Mouse (Mus musculus) spleen, adult 2 months (tissue): ENCODE measurements around the gene Gm17490. TPM values are rescaled to one million over a fixed set of nuclear protein-coding genes. Genes with fewer than 3 reads are reported as not detected.
A peak's percentile ranks its signal among the peaks of the same experiment; 100 is the strongest.

ENCODE experiments used
- DNase-seq, 2 experiments: peaks; one replicate each; pipeline versions ENCODE4 v3.0.0 to v3.0.0-alpha.2; 2012 to 2021; ENCODE audit warnings: low spot score in 2 of 2, low read depth in 1 of 2
- H3K27ac ChIP-seq: fragments of 200-500 bp; 2 replicates; pipeline ENCODE4 v1.5.1; 2012; ENCODE audit warnings: low read length, inconsistent platforms; ENCODE audit not compliant: insufficient read depth
- H3K27me3 ChIP-seq: fragments of 200-500 bp; 2 replicates; pipeline ENCODE4 v1.6.1; 2012; ENCODE audit warnings: mild to moderate bottlenecking, moderate library complexity, low read length, inconsistent platforms; ENCODE audit not compliant: control insufficient read depth, insufficient read depth
- H3K36me3 ChIP-seq: fragments of 200-500 bp; 2 replicates; pipeline ENCODE4 v1.6.1; 2012; ENCODE audit warnings: mild to moderate bottlenecking, low read length, inconsistent platforms; ENCODE audit not compliant: control insufficient read depth, insufficient read depth
- H3K4me1 ChIP-seq: fragments of 200-500 bp; 2 replicates; pipeline ENCODE4 v1.6.1; 2011; ENCODE audit warnings: inconsistent platforms; ENCODE audit not compliant: control insufficient read depth, insufficient read depth, insufficient read length
- H3K4me3 ChIP-seq: fragments of 200-500 bp; 2 replicates; pipeline ENCODE4 v1.5.1; 2011; ENCODE audit warnings: mild to moderate bottlenecking, inconsistent platforms; ENCODE audit not compliant: insufficient read depth, insufficient read length; ENCODE audit errors: extremely low read depth
- CTCF ChIP-seq: fragments of 200-500 bp; IDR thresholded peaks from 2 replicates; pipeline ENCODE4 v1.5.1; 2011; ENCODE audit warnings: mild to moderate bottlenecking, inconsistent platforms; ENCODE audit not compliant: insufficient read depth, insufficient read length, insufficient replicate concordance; ENCODE audit errors: extremely low read depth
- POLR2A ChIP-seq: fragments of 200-500 bp; IDR thresholded peaks from 2 replicates; pipeline ENCODE4 v1.6.1; 2011; ENCODE audit warnings: low read depth, low read length, inconsistent platforms
- WGBS: fragments of 180-500 bp; shearing (Covaris S2); methylation state at CpG from one replicate; pipeline ENCODE4 v1.1.7; 2018; 5-methylcytosine and 5-hydroxymethylcytosine counted together
- polyA plus RNA-seq: library from polyadenylated mRNA; depleted of rRNA; stranded (reverse); fragments of >200 nt; gene quantifications from 2 replicates; pipeline ENCODE4 v1.2.3, GENCODE M21; 2012; rRNA removed

Gene Gm17490
- polyA plus RNA-seq: not detected in 2 replicates

GRCm38 (mm10) chr2:11625890-11626289 is at the start of gene Gm17490:
Gene Gm17490 (minus strand): TSS chr2:11626264.
- Histone ChIP-seq H3K36me3 (no peaks in the 10 kb centered on the region), H3K27me3 (no peaks in the 10 kb centered on the region), H3K4me1 (no peaks in the 10 kb centered on the region; the same call in 1 of the 2 replicates), H3K4me3 (no peak within 1 kb of the TSS), H3K27ac (no peak within 1 kb of the TSS)
- WGBS: 93% methylated on average over 5 of the region's 5 CpGs
- DNase-seq: no peak
- TF ChIP-seq CTCF (no peak), POLR2A (no peak)

- Histone ChIP-seq H3K27me3 (no peaks in the 10 kb centered on the region), H3K4me3 (no peak overlapping the region), H3K36me3 (no peaks in the 10 kb centered on the region), H3K27ac (no peak overlapping the region), H3K4me1 (no peaks in the 10 kb centered on the region)
- peak; percentile 36; the same call in 1 of the 2 replicates for TF ChIP-seq CTCF
- TF ChIP-seq POLR2A: no peak
- peak in 1 of 2 experiments; percentile 41 for DNase-seq
- 24% methylated on average over 3 of the region's 3 CpGs for WGBS
Observed at GRCm38 (mm10) chr2:11672144-11672543, 46.1 kb upstream of the Gm17490 start.

GRCm38 (mm10) chr2:11665326-11665725 is 39.3 kb upstream of the Gm17490 start:
- WGBS: 86% methylated on average over 3 of the region's 3 CpGs
- H3K4me3 ChIP-seq: no peak overlapping the region
- H3K27ac ChIP-seq: no peak overlapping the region
- DNase-seq: no peak
- no peaks in the 10 kb centered on the region for H3K27me3 ChIP-seq
- TF ChIP-seq POLR2A (no peak), CTCF (no peak)
- no peaks in the 10 kb centered on the region for H3K36me3 ChIP-seq
- H3K4me1 ChIP-seq: peaks cover 12% of the 10 kb centered on the region; the same call in 1 of the 2 replicates

GRCm38 (mm10) chr2:11664806-11665205 is 38.7 kb upstream of the Gm17490 start:
- no peaks in the 10 kb centered on the region for H3K27me3 ChIP-seq
- TF ChIP-seq CTCF (no peak), POLR2A (no peak)
- no peak overlapping the region for H3K4me3 ChIP-seq
- WGBS: 85% methylated on average over 4 of the region's 4 CpGs
- DNase-seq: no peak
- H3K27ac ChIP-seq: no peak overlapping the region
- no peaks in the 10 kb centered on the region for H3K36me3 ChIP-seq
- H3K4me1 ChIP-seq: peaks cover 12% of the 10 kb centered on the region; the same call in 1 of the 2 replicates

GRCm38 (mm10) chr2:11664367-11664766 is 38.3 kb upstream of the Gm17490 start:
- Histone ChIP-seq H3K27ac (no peak overlapping the region), H3K4me1 (peaks cover 16% of the 10 kb centered on the region; the same call in 1 of the 2 replicates), H3K4me3 (peak overlapping the region; percentile 18; the same call in 1 of the 2 replicates), H3K36me3 (no peaks in the 10 kb centered on the region), H3K27me3 (no peaks in the 10 kb centered on the region)
- no peak for TF ChIP-seq CTCF
- no peak for TF ChIP-seq POLR2A
- 60% methylated on average over 6 of the region's 6 CpGs for WGBS
- DNase-seq: peak in 1 of 2 experiments; percentile 56

GRCm38 (mm10) chr2:11663961-11664360 is 37.9 kb upstream of the Gm17490 start:
- peak; percentile 78; the same call in 1 of the 2 replicates for TF ChIP-seq CTCF
- TF ChIP-seq POLR2A: no peak
- no peaks in the 10 kb centered on the region for H3K36me3 ChIP-seq
- peak; percentile 82 to 89 for DNase-seq
- no peak overlapping the region for H3K4me3 ChIP-seq
- no peaks in the 10 kb centered on the region for H3K27me3 ChIP-seq
- H3K27ac ChIP-seq: peak overlapping the region; percentile 48; the same call in 1 of the 2 replicates
- peaks cover 20% of the 10 kb centered on the region; the same call in 1 of the 2 replicates for H3K4me1 ChIP-seq
- 5% methylated on average over 10 of the region's 10 CpGs for WGBS

- Histone ChIP-seq H3K27me3 (no peaks in the 10 kb centered on the region), H3K27ac (peak overlapping the region; percentile 48), H3K4me3 (no peak overlapping the region), H3K4me1 (peaks cover 27% of the 10 kb centered on the region), H3K36me3 (no peaks in the 10 kb centered on the region)
- WGBS: 52% methylated on average over 1 of the region's 1 CpGs
- DNase-seq: no peak
- TF ChIP-seq CTCF (no peak), POLR2A (no peak)
Observed at GRCm38 (mm10) chr2:11662907-11663230, 36.8 kb upstream of the Gm17490 start.
